Mouse (Mus musculus): Measurements from ENCODE around the gene Fam104a.

The Fam104a gene

DNA sequence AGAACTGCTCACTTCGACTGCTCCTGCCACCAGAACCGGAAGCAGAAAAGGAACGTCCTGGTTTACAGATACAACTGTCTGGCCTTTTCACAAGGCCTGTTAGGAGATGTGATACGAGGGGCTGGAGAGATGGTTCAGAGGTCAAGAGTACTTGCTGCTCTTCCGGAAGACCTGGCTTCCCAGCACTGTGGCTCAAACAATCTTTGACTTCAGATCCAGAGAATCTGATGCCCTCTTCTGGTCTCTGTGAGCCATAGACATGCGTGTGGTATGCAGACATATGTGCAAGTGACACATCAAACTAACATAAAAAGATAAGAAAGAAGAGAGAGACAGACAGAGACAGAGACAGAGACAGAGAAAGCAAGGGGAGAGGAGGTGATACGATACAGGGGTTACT, 51.7 kb downstream of the Fam104a start:
- in situ Hi-C loops (cut with MboI, MseI), result no loop called here

- in situ Hi-C loops (cut with MboI, MseI), result no loop called here
Observed at GRCm38 (mm10) chr11:113631862-113632261, 52.1 kb downstream of the Fam104a start.

DNA sequence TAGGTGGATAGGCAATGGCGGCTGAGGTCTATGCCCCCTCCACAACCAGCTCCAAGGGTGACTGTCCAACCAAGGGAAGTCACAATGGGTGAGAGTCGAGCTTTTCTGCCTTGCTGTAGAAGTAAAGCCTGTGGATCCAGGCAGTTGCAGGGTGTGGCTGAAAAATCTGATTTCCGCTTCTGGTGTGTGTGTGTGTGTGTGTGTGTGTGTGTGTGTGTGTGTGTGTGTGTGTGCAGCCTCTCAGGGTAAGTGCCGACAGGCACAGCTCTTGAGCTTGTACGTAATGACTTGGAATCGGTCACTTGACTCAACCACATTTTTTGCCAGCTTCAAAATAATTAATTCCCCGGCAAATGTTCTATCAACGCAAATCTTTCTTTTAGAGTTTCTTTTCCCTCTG, 52.7 kb downstream of the Fam104a start:
- in situ Hi-C loops (cut with MboI, MseI), result no loop called here

GRCm38 (mm10) chr11:113630642-113631041, 53.3 kb downstream of the Fam104a start:
- in situ Hi-C loops (cut with MboI, MseI), result no loop called here

GRCm38 (mm10) chr11:113627785-113628184, 56.2 kb downstream of the Fam104a start:
- in situ Hi-C loops (cut with MboI, MseI), result loop anchor here (5.0 kb wide), 1 partner anchor 455 kb away; no protein-coding TSS in a partner anchor

- in situ Hi-C loops (cut with MboI, MseI), result loop anchor here (5.0 kb wide), 1 partner anchor 453 kb away; no protein-coding TSS in a partner anchor
Observed at GRCm38 (mm10) chr11:113625437-113625836, 58.5 kb downstream of the Fam104a start.

GRCm38 (mm10) chr11:113622028-113622427, 61.9 kb downstream of the Fam104a start:
- in situ Hi-C loops (cut with MboI, MseI), result no loop called here

DNA sequence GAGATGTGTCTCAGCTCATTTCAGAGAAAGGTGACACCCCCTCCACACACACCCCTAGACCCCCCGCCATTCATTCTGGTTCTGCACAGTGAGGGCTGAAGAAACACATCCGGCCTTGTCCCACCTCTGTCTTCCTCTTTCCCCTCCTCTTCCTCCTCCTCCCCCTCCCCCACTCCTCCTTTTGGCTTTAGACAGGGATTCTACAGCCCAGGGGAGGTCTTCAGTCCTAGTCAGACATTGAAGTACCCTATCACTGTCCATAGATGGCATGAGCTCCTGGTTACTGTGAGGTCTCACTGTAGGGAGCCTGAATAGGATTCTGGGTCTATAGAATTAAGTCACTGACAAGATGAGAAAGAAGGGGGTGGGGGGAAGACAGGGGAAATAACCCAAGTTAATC, 63.0 kb downstream of the Fam104a start:
- in situ Hi-C loops (cut with MboI, MseI), result no loop called here

- in situ Hi-C loops (cut with MboI, MseI), result loop anchor here (5.0 kb wide), 1 partner anchor 97 kb away; no protein-coding TSS in a partner anchor
Observed at GRCm38 (mm10) chr11:113619420-113620080, 64.4 kb downstream of the Fam104a start.

DNA sequence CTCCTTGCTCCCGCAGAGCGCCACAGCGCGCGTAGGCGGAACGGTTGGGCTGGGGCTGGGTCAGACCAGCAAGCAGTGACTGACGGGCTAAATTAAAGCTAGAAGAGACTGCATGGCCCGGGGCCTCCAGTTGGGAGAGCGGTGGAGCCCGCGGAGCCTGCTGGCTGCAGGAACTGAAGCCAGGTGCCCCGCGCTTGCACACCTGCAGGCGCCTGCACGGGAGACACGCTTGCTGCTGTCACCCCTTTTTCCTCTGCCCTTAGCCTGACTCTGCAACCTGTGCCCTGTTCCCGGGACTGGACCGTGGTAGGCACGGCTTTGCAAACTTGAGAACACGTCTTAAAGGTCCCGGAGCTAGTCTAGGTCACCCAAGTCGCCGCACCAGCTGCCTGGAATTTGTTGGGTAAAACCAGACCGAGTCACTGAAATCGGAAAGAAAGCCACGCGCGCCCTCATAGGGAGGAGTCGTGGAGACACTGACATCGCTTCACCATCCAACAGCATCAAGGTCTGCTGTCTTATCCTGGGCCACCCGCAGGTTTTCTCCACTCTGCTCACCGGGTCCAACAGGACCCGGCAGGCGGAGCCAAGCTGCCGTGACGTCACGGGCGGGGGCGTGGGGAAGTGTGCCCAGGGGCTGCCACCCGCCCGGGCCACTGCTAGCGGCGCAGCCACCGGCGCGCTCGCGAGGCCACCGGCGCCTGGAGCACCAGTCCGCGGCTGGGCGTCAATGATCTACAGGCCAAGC, 65.1 kb downstream of the Fam104a start, which contains the start of gene Sstr2:
Gene Sstr2, plus strand, starts transcription at position 671 of the 748 bp plus-strand sequence.
- in situ Hi-C loops (cut with MboI, MseI), result loop anchor here (5.0 kb wide), 1 partner anchor 97 kb away; no protein-coding TSS in a partner anchor

DNA sequence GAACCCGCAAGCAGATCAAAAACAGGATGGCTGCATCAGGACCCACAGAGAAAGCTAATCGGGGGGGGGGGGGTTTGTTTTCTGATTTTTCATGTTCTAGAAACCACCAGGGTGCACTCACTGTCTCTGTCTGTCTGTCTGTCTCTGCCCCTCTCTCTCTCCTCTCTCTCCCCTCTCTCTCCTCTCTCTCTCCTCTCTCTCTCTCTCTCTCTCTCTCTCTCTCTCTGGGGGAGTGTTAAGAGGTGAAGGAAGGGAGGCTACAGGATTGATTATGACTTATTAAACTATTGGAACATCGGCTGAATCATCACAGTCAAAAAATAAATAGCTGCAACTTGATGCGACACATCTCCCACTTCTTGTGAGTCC, 65.7 kb downstream of the Fam104a start:
- in situ Hi-C loops (cut with MboI, MseI), result loop anchor here (5.0 kb wide), 1 partner anchor 96 kb away; no protein-coding TSS in a partner anchor

GRCm38 (mm10) chr11:113617132-113617911, 66.6 kb downstream of the Fam104a start:
- in situ Hi-C loops (cut with MboI, MseI), result loop anchor here (5.0 kb wide), 1 partner anchor 95 kb away; no protein-coding TSS in a partner anchor

GRCm38 (mm10) chr11:113614476-113614875, 69.5 kb downstream of the Fam104a start:
- in situ Hi-C loops (cut with MboI, MseI), result no loop called here

DNA sequence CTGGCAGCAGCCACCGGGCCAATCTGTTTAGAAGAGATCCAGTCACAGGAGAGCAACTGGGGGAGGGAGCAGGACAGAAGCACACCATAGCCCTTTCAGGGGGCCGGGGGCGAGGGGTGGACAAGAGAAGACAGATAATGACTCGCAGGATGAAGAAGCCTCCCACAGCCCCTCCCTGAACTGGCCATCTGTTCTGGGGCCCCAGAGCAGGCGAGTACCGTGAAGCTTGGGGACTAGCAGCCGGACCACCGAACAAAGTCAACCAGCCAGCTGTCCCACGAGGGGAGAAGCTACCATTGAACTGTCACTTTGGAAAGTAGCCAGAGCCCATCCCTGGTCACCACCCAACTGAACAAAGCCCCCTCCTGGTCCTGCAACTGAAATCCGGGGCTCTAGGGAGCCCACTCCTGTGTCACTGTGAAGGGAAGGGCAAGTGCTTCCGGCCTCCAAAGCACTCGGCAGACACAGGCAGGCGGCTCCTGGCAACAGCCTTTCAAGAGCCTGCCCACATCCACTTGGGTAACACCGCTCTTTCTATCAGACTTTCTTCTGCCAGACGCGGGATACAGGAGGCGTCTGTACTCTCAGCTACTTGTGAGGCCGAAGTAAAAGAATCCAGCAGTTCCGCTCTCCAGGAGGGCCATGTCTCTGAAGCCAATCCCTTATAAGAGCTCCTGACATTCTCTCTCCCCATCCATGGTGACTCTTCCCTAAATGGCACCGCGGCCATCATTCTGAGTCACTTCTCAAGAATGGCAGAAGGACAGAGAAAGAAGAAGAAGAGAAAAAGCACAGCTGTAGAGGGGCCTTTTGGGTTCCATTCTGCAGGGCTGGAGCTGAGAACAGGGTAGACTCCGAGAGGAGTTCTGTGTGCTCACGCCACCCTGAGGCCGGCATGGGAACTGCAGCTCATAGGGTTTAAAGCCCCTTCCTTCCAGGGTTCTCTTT, 72.0 kb downstream of the Fam104a start:
- in situ Hi-C loops (cut with MboI, MseI), result no loop called here

Data from T-helper 1 cell (primary cell).